Mouse (Mus musculus): ENCODE measurements at regions not wholly inside any gene's neighbourhood (a gene's known extent, or its start where the extent isn't known, plus 50 kb on each side); places are given as distances from the start of the nearest gene placed in this dataset.

GRCm38 (mm10) chr11:43370025-43370424 lies 56.0 kb downstream of the Pttg1 start:
- no peaks in the 10 kb centered on the region for H3K4me1 ChIP-seq
- WGBS = 77% methylated on average over 3 of the region's 3 CpGs
- no peaks in the 10 kb centered on the region for H3K27me3 ChIP-seq (ENCODE audit: low read depth, poor library complexity, severe bottlenecking)

GRCm38 (mm10) chr11:43368346-43368745 lies 57.7 kb downstream of the Pttg1 start:
- DNase-seq (ENCODE audit: low spot score) = no peak
- Histone ChIP-seq H3K36me3 (no peaks in the 10 kb centered on the region), H3K4me3 (no peak overlapping the region), H3K9me3 (replicated peaks) (no peaks in the 10 kb centered on the region), H3K27me3 (ENCODE audit: low read depth, poor library complexity, severe bottlenecking) (no peaks in the 10 kb centered on the region), H3K27ac (no peak overlapping the region), H3K4me1 (no peaks in the 10 kb centered on the region)
- 94% methylated on average over 1 of the region's 1 CpGs for WGBS

More at GRCm38 (mm10) chr11:43370025-43370424, 56.0 kb downstream of the Pttg1 start:
- H3K27ac ChIP-seq = no peak overlapping the region
- no peak overlapping the region for H3K4me3 ChIP-seq
- H3K9me3 ChIP-seq (replicated peaks) = no peaks in the 10 kb centered on the region
- H3K36me3 ChIP-seq = no peaks in the 10 kb centered on the region
- DNase-seq (ENCODE audit: low spot score) = no peak

GRCm38 (mm10) chr11:43361858-43362257 lies 64.2 kb downstream of the Pttg1 start:
- Histone ChIP-seq H3K27me3 (ENCODE audit: low read depth, poor library complexity, severe bottlenecking) (no peaks in the 10 kb centered on the region), H3K4me3 (no peak overlapping the region), H3K4me1 (peaks cover 6% of the 10 kb centered on the region; the same call in 1 of the 2 replicates), H3K9me3 (replicated peaks) (no peaks in the 10 kb centered on the region), H3K36me3 (no peaks in the 10 kb centered on the region), H3K27ac (no peak overlapping the region)
- DNase-seq (ENCODE audit: low spot score) = no peak
- WGBS = 80% methylated on average over 13 of the region's 13 CpGs

DNA sequence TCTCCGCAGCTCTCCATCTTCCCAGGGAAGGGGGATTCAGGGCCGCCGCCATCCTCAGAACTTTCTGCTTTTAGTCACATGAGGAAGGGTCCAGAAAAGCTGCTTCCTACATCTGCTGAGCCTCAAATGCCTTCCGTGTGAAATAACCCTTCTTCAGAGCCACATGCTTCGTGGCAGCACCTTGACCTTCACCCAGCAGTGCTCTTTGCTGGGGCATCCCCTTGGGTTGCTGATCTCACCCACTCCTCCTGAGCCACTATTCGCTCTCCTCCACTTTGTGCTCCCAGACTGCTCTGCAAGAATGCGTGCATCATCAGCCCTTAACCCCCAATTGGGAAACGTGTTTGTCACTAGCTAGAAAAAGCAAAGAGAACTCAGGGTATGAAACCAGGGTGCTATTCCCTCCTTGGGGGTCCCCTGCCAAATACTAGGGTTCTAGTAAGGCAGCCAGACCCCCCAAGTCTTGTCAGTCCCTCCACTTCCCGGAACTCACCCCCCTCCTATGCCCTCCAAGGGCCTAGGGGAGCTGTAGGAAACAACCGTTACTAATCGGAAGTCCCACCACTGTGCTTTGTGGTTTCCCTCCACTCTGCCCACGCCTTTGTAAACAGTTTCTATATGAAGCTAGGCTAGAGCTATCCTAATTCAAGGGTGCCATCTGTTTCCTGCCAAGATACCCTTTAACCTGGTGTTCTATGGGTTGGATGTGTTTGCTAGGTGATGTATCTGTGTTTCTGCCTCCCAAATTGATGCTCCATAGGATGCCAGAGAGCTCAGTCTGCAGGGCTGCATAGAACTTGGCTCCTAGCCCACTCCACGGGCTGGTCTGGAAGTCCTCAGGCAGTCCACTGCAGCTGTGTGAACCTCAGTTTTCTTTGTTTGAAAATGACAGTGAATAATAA lies 67.4 kb downstream of the Pttg1 start:
- Histone ChIP-seq H3K27ac (no peak overlapping the region), H3K4me1 (peaks cover 6% of the 10 kb centered on the region; the same call in 1 of the 2 replicates), H3K4me3 (no peak overlapping the region), H3K36me3 (no peaks in the 10 kb centered on the region), H3K27me3 (ENCODE audit: low read depth, poor library complexity, severe bottlenecking) (no peaks in the 10 kb centered on the region), H3K9me3 (replicated peaks) (no peaks in the 10 kb centered on the region)
- DNase-seq (ENCODE audit: low spot score) = no peak
- 85% methylated on average over 13 of the region's 13 CpGs for WGBS

DNA sequence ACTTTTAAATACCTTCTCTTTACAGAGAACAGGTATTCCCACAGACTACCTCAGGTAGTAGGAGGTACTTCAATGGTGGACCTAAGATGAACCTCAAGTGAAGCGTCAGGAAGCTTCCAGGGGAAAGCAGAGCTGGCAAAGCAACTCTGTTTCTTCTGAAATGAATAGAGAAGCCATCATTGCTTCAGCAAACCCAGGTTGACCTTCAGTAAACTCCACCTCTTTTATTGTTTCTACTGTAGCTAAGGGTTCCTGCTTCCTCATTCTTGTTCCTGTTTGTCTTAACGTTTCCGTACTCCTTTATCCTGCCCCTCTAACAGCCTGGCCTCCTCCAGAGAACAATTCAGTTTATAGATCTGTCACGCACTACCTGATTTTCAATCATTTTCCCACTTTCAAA lies 72.4 kb downstream of the Pttg1 start:
- Histone ChIP-seq H3K27me3 (ENCODE audit: low read depth, poor library complexity, severe bottlenecking) (no peaks in the 10 kb centered on the region), H3K9me3 (replicated peaks) (no peaks in the 10 kb centered on the region), H3K4me1 (no peaks in the 10 kb centered on the region), H3K4me3 (no peak overlapping the region), H3K27ac (no peak overlapping the region), H3K36me3 (no peaks in the 10 kb centered on the region)
- 79% methylated on average over 4 of the region's 4 CpGs for WGBS
- DNase-seq (ENCODE audit: low spot score) = no peak

GRCm38 (mm10) chr11:43353030-43353429 lies 73.0 kb downstream of the Pttg1 start:
- 97% methylated on average over 1 of the region's 1 CpGs for WGBS
- Histone ChIP-seq H3K9me3 (replicated peaks) (no peaks in the 10 kb centered on the region), H3K27ac (no peak overlapping the region), H3K4me3 (no peak overlapping the region), H3K36me3 (no peaks in the 10 kb centered on the region), H3K27me3 (ENCODE audit: low read depth, poor library complexity, severe bottlenecking) (no peaks in the 10 kb centered on the region), H3K4me1 (no peaks in the 10 kb centered on the region)
- no peak for DNase-seq (ENCODE audit: low spot score)

GRCm38 (mm10) chr11:43351818-43352217 lies 74.2 kb downstream of the Pttg1 start:
- no peak for DNase-seq (ENCODE audit: low spot score)
- H3K9me3 ChIP-seq (replicated peaks) = no peaks in the 10 kb centered on the region
- no peaks in the 10 kb centered on the region for H3K36me3 ChIP-seq
- H3K4me3 ChIP-seq = no peak overlapping the region
- no peak overlapping the region for H3K27ac ChIP-seq
- no peaks in the 10 kb centered on the region for H3K4me1 ChIP-seq
- 74% methylated on average over 2 of the region's 2 CpGs for WGBS
- H3K27me3 ChIP-seq (ENCODE audit: low read depth, poor library complexity, severe bottlenecking) = no peaks in the 10 kb centered on the region

DNA sequence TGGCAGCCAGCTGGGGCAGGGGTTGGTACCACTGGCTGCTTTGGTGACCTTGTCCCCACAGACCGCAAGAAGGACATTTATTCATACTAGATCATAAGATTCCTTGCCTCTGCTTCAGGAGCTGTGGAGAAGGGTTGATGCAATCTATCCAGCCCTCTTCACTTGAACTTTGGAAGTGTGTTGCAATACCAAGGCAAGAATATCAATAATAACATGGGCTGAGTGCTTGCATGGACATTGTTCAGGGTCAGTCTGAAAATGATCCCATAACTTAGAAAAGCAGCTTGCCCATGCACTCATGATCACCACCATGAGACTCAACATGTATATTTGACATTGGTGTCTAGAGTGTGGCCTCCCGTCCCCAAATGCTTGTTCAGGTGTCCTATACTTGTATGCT lies 74.7 kb downstream of the Pttg1 start:
- no peak overlapping the region for H3K4me3 ChIP-seq
- no peak for DNase-seq (ENCODE audit: low spot score)
- no peaks in the 10 kb centered on the region for H3K36me3 ChIP-seq
- H3K27me3 ChIP-seq (ENCODE audit: low read depth, poor library complexity, severe bottlenecking) = no peaks in the 10 kb centered on the region
- H3K4me1 ChIP-seq = no peaks in the 10 kb centered on the region
- no peaks in the 10 kb centered on the region for H3K9me3 ChIP-seq (replicated peaks)
- 90% methylated on average over 2 of the region's 2 CpGs for WGBS
- H3K27ac ChIP-seq = no peak overlapping the region

GRCm38 (mm10) chr11:43350242-43350641 lies 75.8 kb downstream of the Pttg1 start:
- H3K27me3 ChIP-seq (ENCODE audit: low read depth, poor library complexity, severe bottlenecking) = no peaks in the 10 kb centered on the region
- no peaks in the 10 kb centered on the region for H3K4me1 ChIP-seq
- H3K36me3 ChIP-seq = no peaks in the 10 kb centered on the region
- no peak for DNase-seq (ENCODE audit: low spot score)
- WGBS = 71% methylated on average over 3 of the region's 3 CpGs
- no peak overlapping the region for H3K27ac ChIP-seq
- no peaks in the 10 kb centered on the region for H3K9me3 ChIP-seq (replicated peaks)
- no peak overlapping the region for H3K4me3 ChIP-seq

GRCm38 (mm10) chr11:43349564-43349963 lies 76.5 kb downstream of the Pttg1 start:
- DNase-seq (ENCODE audit: low spot score) = no peak
- WGBS = 50% methylated on average over 7 of the region's 7 CpGs
- H3K4me1 ChIP-seq = no peaks in the 10 kb centered on the region
- H3K9me3 ChIP-seq (replicated peaks) = no peaks in the 10 kb centered on the region
- H3K4me3 ChIP-seq = no peak overlapping the region
- H3K27me3 ChIP-seq (ENCODE audit: low read depth, poor library complexity, severe bottlenecking) = no peaks in the 10 kb centered on the region
- no peaks in the 10 kb centered on the region for H3K36me3 ChIP-seq
- H3K27ac ChIP-seq = no peak overlapping the region

DNA sequence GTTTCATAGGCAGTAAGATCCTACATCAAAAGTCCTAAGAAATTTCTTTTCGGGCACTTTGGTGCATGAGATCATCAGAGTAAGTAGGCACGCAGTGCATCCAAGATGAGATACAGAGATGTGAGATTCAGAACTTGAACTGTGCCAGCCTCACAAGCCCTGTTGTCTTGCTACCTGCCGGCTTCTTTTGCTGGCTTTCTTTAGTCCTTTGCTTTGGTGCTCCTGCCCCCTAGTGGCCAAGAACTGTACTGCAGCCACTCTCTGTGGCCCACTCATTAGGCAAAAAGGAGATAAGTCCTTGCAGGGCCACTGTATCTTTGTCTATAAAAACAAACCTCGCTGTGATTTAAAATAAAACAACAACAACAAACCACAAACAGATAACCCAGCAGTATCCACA lies 77.5 kb downstream of the Pttg1 start:
- Histone ChIP-seq H3K27ac (no peak overlapping the region), H3K36me3 (no peaks in the 10 kb centered on the region), H3K9me3 (replicated peaks) (no peaks in the 10 kb centered on the region), H3K27me3 (ENCODE audit: low read depth, poor library complexity, severe bottlenecking) (no peaks in the 10 kb centered on the region), H3K4me3 (no peak overlapping the region), H3K4me1 (no peaks in the 10 kb centered on the region)
- 23% methylated on average over 4 of the region's 4 CpGs for WGBS
- peak; percentile 83 for DNase-seq (ENCODE audit: low spot score)

GRCm38 (mm10) chr11:43346489-43346888 lies 79.6 kb downstream of the Pttg1 start:
- no peak overlapping the region for H3K4me3 ChIP-seq
- WGBS = 94% methylated on average over 9 of the region's 9 CpGs
- no peak for DNase-seq (ENCODE audit: low spot score)

GRCm38 (mm10) chr11:43344767-43345561 lies 81.1 kb downstream of the Pttg1 start:
- no peak overlapping the region for H3K27ac ChIP-seq
- no peaks in the 10 kb centered on the region for H3K9me3 ChIP-seq (replicated peaks)
- DNase-seq (ENCODE audit: low spot score) = no peak
- no peaks in the 10 kb centered on the region for H3K36me3 ChIP-seq
- WGBS = 67% methylated on average over 14 of the region's 14 CpGs
- H3K27me3 ChIP-seq (ENCODE audit: low read depth, poor library complexity, severe bottlenecking) = no peaks in the 10 kb centered on the region
- H3K4me3 ChIP-seq = no peak overlapping the region
- no peaks in the 10 kb centered on the region for H3K4me1 ChIP-seq

More at GRCm38 (mm10) chr11:43346489-43346888, 79.6 kb downstream of the Pttg1 start:
- no peak overlapping the region for H3K27ac ChIP-seq
- H3K27me3 ChIP-seq (ENCODE audit: low read depth, poor library complexity, severe bottlenecking) = no peaks in the 10 kb centered on the region
- no peaks in the 10 kb centered on the region for H3K36me3 ChIP-seq
- H3K4me1 ChIP-seq = no peaks in the 10 kb centered on the region
- H3K9me3 ChIP-seq (replicated peaks) = no peaks in the 10 kb centered on the region
